ENCODE assay signal across 8 mouse cellular contexts in genomic region chr2:73891701-73892463, GRCm38 (mm10). TPM values are rescaled to one million over a fixed set of nuclear protein-coding genes. Genes with fewer than 3 reads are reported as not detected.
DNase-seq lines count a peak whose midpoint lies in the region; ATAC-seq and TF ChIP-seq lines count a peak whose summit lies in the region.

No protein-coding gene starts in this region.

- H3K79me2 ChIP-seq in liver, adult 2 months (ENCODE audit: control insufficient read depth, insufficient read depth, low read length) = peaks cover 13% of the 10 kb centered on the region

- no peak for TF ChIP-seq CTCF in liver, adult 2 months (IDR thresholded peaks at IDR 0.05; ENCODE audit: low read depth, low read length)

- H3K36me3 ChIP-seq in heart, embryonic 11.5 days (ENCODE audit: control insufficient read depth, insufficient read depth, low read length) = no peaks in the 10 kb centered on the region
- H3K36me3 ChIP-seq in ES-E14 (ENCODE audit: control insufficient read depth, insufficient read depth, low read length, poor library complexity, severe bottlenecking) = no peaks in the 10 kb centered on the region
- no peaks in the 10 kb centered on the region for H3K36me3 ChIP-seq in embryonic facial prominence, embryonic 13.5 days
- H3K36me3 ChIP-seq in liver, adult 2 months (ENCODE audit: control insufficient read depth, insufficient read depth, low read length) = no peaks in the 10 kb centered on the region
- H3K36me3 ChIP-seq in midbrain, embryonic 16.5 days (ENCODE audit: control insufficient read depth, insufficient read depth, low read length) = no peaks in the 10 kb centered on the region

- peak overlapping the region; percentile 70 for H3K4me2 ChIP-seq in heart, embryonic 11.5 days
- peak overlapping the region; percentile 82 for H3K4me2 ChIP-seq in embryonic facial prominence, embryonic 13.5 days
- H3K4me2 ChIP-seq in midbrain, embryonic 16.5 days (ENCODE audit: low read length) = peak overlapping the region; percentile 73

- peak; percentile 52 for ATAC-seq in heart, embryonic 11.5 days (replicated peaks; ENCODE audit: insufficient number of reproducible peaks, low FRiP score, low TSS enrichment)
- ATAC-seq in embryonic facial prominence, embryonic 13.5 days (ENCODE audit: insufficient number of reproducible peaks, insufficient read depth, low FRiP score, low TSS enrichment, low read depth) = peak; percentile 76
- ATAC-seq in hematopoietic stem cell, adult 5-6 weeks (replicated peaks in 1 of 2; ENCODE audit: insufficient read depth in 1 of 2, low FRiP score in 2 of 2, low TSS enrichment in 1 of 2, low read depth in 1 of 2, poor library complexity in 2 of 2, severe bottlenecking in 2 of 2) = peak; percentile 12 to 49; a peak in 3 of 4 replicates
- peak; percentile 72 for ATAC-seq in midbrain, embryonic 16.5 days

- H3K27ac ChIP-seq in heart, embryonic 11.5 days (ENCODE audit: low read depth, low read length) = peak overlapping the region; percentile 93
- peak overlapping the region; percentile 91 for H3K27ac ChIP-seq in ES-E14 (ENCODE audit: insufficient read depth, low read depth, low read length, poor library complexity, severe bottlenecking)
- peak overlapping the region; percentile 89 for H3K27ac ChIP-seq in embryonic facial prominence, embryonic 13.5 days
- H3K27ac ChIP-seq in liver, adult 2 months (replicated peaks; ENCODE audit: insufficient read depth, low read depth, low read length) = peak overlapping the region; percentile 79
- peak overlapping the region; percentile 95 for H3K27ac ChIP-seq in midbrain, embryonic 16.5 days (ENCODE audit: low read length)

- H3K4me3 ChIP-seq in heart, embryonic 11.5 days (ENCODE audit: low read depth, low read length) = peak overlapping the region; percentile 79
- H3K4me3 ChIP-seq in ES-E14 (ENCODE audit: insufficient read depth in 1 of 2, low read depth in 1 of 2, low read length in 2 of 2, poor library complexity in 1 of 2, severe bottlenecking in 1 of 2) = peak overlapping the region; percentile 82 to 97
- H3K4me3 ChIP-seq in embryonic facial prominence, embryonic 13.5 days = peak overlapping the region; percentile 96
- peak overlapping the region; percentile 89 for H3K4me3 ChIP-seq in liver, adult 2 months (ENCODE audit: insufficient read depth, low read depth, low read length)
- peak overlapping the region; percentile 98 for H3K4me3 ChIP-seq in midbrain, embryonic 16.5 days (ENCODE audit: low read depth, low read length)

- no peaks in the 10 kb centered on the region for H3K9me3 ChIP-seq in heart, embryonic 11.5 days (replicated peaks; ENCODE audit: control insufficient read depth, low read length)
- no peaks in the 10 kb centered on the region for H3K9me3 ChIP-seq in ES-E14 (ENCODE audit: control insufficient read depth, insufficient read depth, low read depth, low read length)
- H3K9me3 ChIP-seq in embryonic facial prominence, embryonic 13.5 days = no peaks in the 10 kb centered on the region
- 0 out of 2 replicates have a peak, but pooled peaks cover 2% of the 10 kb centered on the region for H3K9me3 ChIP-seq in midbrain, embryonic 16.5 days (replicated peaks; ENCODE audit: control insufficient read depth, low read length, poor library complexity, severe bottlenecking)

- no peaks in the 10 kb centered on the region for H3K27me3 ChIP-seq in heart, embryonic 11.5 days (ENCODE audit: control insufficient read depth, insufficient read depth, low read length)
- no peaks in the 10 kb centered on the region for H3K27me3 ChIP-seq in embryonic facial prominence, embryonic 13.5 days
- no peaks in the 10 kb centered on the region for H3K27me3 ChIP-seq in liver, adult 2 months (ENCODE audit: control insufficient read depth, insufficient read depth, low read length)
- no peaks in the 10 kb centered on the region for H3K27me3 ChIP-seq in midbrain, embryonic 16.5 days (ENCODE audit: control insufficient read depth, insufficient read depth, low read depth, low read length)

- peaks cover 3% of the 10 kb centered on the region for H3K4me1 ChIP-seq in heart, embryonic 11.5 days (ENCODE audit: control insufficient read depth, insufficient read depth, low read length)
- peaks cover 2% of the 10 kb centered on the region in 2 experiments; a peak in 2 of 4 replicates for H3K4me1 ChIP-seq in ES-E14 (ENCODE audit: control insufficient read depth in 2 of 2, insufficient read depth in 2 of 2, low read length in 2 of 2, poor library complexity in 1 of 2)
- H3K4me1 ChIP-seq in embryonic facial prominence, embryonic 13.5 days = peaks cover 8% of the 10 kb centered on the region; the same call in 1 of the 2 replicates
- no peaks in the 10 kb centered on the region; the same call in 1 of the 2 replicates for H3K4me1 ChIP-seq in liver, adult 2 months (ENCODE audit: control insufficient read depth, insufficient read depth, low read length)
- H3K4me1 ChIP-seq in midbrain, embryonic 16.5 days (ENCODE audit: control insufficient read depth, insufficient read depth, low read length) = peaks cover 14% of the 10 kb centered on the region

- H3K9ac ChIP-seq in heart, embryonic 11.5 days (ENCODE audit: low read depth, low read length) = peak overlapping the region; percentile 94
- peak overlapping the region; percentile 96 for H3K9ac ChIP-seq in ES-E14 (ENCODE audit: insufficient read depth, low read depth, low read length, poor library complexity, severe bottlenecking)
- H3K9ac ChIP-seq in embryonic facial prominence, embryonic 13.5 days = peak overlapping the region; percentile 98
- peak overlapping the region; percentile 91 for H3K9ac ChIP-seq in liver, adult 2 months (ENCODE audit: low read depth, low read length)
- peak overlapping the region; percentile 99 for H3K9ac ChIP-seq in midbrain, embryonic 16.5 days (ENCODE audit: low read depth, low read length)

- DNase-seq in heart, adult 11 months = no peak
- DNase-seq in ES-E14 (ENCODE audit: low read depth, low spot score) = no peak
- no peak for DNase-seq in liver, adult 2 months (ENCODE audit: extremely low read depth, low read depth, low spot score)
- peak; percentile 46 for DNase-seq in urinary bladder, postnatal 14 days (ENCODE audit: low spot score)

- in situ Hi-C loops in ES-E14 (cut with MboI; ENCODE audit: low sequenced_read_pairs in 2 of 2, unreplicated experiment in 2 of 2) = no loop called here

- 0 out of 2 replicates have a peak, but pooled peaks have one; percentile 12 for TF ChIP-seq POLR2A in liver, adult 2 months (IDR thresholded peaks at IDR 0.05; ENCODE audit: extremely low read depth, insufficient read depth, low read length)

- WGBS in heart, embryonic 11.5 days (ENCODE audit: insufficient replicate concordance) = under 1% methylated on average over 51 of the region's 54 CpGs
- WGBS in embryonic facial prominence, embryonic 13.5 days = under 1% methylated on average over 49 of the region's 54 CpGs
- under 1% methylated on average over 54 of the region's 54 CpGs for WGBS in liver, adult 2 months
- under 1% methylated on average over 51 of the region's 54 CpGs for WGBS in midbrain, embryonic 16.5 days

TF ChIP-seq in ES-E14, 5 proteins besides CTCF, POLR2A, EP300 and RAD21:
- TF ChIP-seq HCFC1 (IDR thresholded peaks at IDR 0.05; ENCODE audit: borderline replicate concordance, insufficient read depth, low read length) = no peak
- no peak for TF ChIP-seq CHD2 (IDR thresholded peaks at IDR 0.05; ENCODE audit: low read depth, low read length)
- TF ChIP-seq ZC3H11A (IDR thresholded peaks at IDR 0.05; ENCODE audit: borderline replicate concordance, low read depth, low read length) = no peak
- TF ChIP-seq ZNF384 (IDR thresholded peaks at IDR 0.05; ENCODE audit: low read depth, low read length) = no peak
- TF ChIP-seq MAFK (IDR thresholded peaks at IDR 0.05; ENCODE audit: insufficient read depth, low read depth, low read length) = no peak

RNA-seq across cellular contexts. Expression of gene Atf2, which starts 0.6 kb away (rescaled TPM):
- 47.8 and 50.4 TPM in 2 replicates for polyA plus RNA-seq in heart, embryonic 11.5 days (2014; fragmentation: Nextera tagmentation; extraction: Ambion mirVana)
- total RNA-seq in ES-E14 (2012; rRNA removed) = 53.9 and 55.7 TPM in 2 replicates
- polyA plus RNA-seq in embryonic facial prominence, embryonic 13.5 days (2015; fragmentation: Nextera tagmentation; extraction: Ambion mirVana) = 74.7 and 81.9 TPM in 2 replicates
- 56.0 and 61.4 TPM in 2 replicates for total RNA-seq in hematopoietic stem cell, adult 5-6 weeks (2017)
- 15.4 and 17.3 TPM in 2 replicates for total RNA-seq in liver, adult 2 months (2014; rRNA removed)
- polyA plus RNA-seq in liver, adult 2 months (2012; rRNA removed) = 6.8 and 7.1 TPM in 2 replicates
- 124 and 130 TPM in 2 replicates for polyA plus RNA-seq in midbrain, embryonic 16.5 days (2015; fragmentation: Nextera tagmentation; extraction: Ambion mirVana)

RNA-seq across cellular contexts. Expression of gene Atp5g3, which starts 19.2 kb away (rescaled TPM):
- polyA plus RNA-seq in heart, embryonic 11.5 days (2014; fragmentation: Nextera tagmentation; extraction: Ambion mirVana) = 2,049 and 2,052 TPM in 2 replicates
- 296 and 439 TPM in 2 replicates for total RNA-seq in ES-E14 (2012; rRNA removed)
- polyA plus RNA-seq in embryonic facial prominence, embryonic 13.5 days (2015; fragmentation: Nextera tagmentation; extraction: Ambion mirVana) = 1,080 and 1,089 TPM in 2 replicates
- 137 and 141 TPM in 2 replicates for total RNA-seq in hematopoietic stem cell, adult 5-6 weeks (2017)
- 380 and 510 TPM in 2 replicates for total RNA-seq in liver, adult 2 months (2014; rRNA removed)
- 749 and 835 TPM in 2 replicates for polyA plus RNA-seq in liver, adult 2 months (2012; rRNA removed)
- polyA plus RNA-seq in midbrain, embryonic 16.5 days (2015; fragmentation: Nextera tagmentation; extraction: Ambion mirVana) = 1,014 and 1,037 TPM in 2 replicates
